Mouse (Mus musculus) Muller cell, postnatal 12 days (primary cell): ENCODE measurements at regions not wholly inside any gene's neighbourhood (a gene's known extent, or its start where the extent isn't known, plus 50 kb on each side); places are given as distances from the start of the nearest gene placed in this dataset.

Experiments used
- DNase-seq: peaks from one replicate; pipeline ENCODE4 v3.0.0-alpha.2; 2015; ENCODE audit errors: inconsistent ontology term

DNA sequence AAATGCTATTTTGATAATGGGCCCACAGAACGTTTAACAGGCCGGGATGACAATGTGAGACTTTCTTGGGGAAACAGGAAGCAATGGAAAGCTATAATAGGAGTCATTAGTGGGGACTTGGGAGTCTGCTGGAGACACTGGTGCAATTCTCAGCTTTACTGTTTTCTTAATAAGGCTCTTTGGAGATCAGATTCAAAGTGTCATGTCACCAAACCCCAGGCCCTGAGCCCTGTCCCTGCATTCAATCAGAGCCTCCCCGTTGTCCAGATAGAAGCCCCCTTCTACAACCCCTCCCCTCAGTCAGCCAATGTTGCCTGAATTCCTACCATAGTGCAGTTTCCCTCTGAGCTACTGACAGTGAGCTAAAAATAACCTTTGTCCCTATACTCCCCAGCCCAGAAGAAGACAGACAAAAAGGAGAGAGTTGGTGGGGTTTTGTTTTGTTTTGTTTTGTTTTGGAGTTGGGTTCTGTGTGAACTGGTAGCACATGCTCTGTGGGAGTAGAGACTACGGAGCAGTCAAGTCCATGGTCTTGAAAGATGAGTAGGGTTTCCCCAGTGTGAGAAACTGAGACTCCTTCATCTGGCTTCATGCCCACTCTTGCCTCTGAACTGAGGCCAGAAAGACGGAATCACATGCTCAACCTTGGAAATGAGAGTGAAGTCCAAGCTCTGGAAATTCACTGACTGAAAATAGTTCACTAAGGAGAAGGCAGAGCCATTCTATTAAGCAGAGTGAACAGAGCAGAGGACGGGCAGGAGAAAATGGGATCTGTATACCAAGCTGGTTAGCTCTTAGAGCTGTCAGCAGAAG is 267.3 kb downstream of the Gm826 start:
- DNase-seq = peak; percentile 38

GRCm38 (mm10) chr2:160062148-160062937 is 271.6 kb downstream of the Gm826 start:
- DNase-seq = no peak

DNA sequence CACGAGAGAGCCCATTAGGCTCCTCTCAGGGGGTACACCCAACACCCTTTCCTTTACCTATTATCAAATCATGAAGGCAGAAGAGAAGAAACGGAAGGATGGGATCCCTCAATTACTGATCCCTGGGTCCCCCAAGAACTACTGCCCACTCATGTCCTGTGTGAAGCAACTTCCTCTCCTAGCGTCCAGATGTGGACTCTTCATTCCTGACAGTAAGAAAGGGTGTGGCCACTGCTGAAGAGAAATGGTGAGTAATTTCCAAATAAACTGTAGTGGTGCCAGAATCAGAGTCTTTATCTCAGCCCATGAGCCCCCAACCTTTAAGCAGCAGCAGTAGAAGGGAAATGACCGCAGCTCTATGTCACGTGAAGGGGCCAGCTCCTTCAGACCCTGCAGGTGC is 273.9 kb downstream of the Gm826 start:
- DNase-seq = no peak

- DNase-seq = no peak
Observed at GRCm38 (mm10) chr2:160057211-160057610, 276.8 kb downstream of the Gm826 start.

DNA sequence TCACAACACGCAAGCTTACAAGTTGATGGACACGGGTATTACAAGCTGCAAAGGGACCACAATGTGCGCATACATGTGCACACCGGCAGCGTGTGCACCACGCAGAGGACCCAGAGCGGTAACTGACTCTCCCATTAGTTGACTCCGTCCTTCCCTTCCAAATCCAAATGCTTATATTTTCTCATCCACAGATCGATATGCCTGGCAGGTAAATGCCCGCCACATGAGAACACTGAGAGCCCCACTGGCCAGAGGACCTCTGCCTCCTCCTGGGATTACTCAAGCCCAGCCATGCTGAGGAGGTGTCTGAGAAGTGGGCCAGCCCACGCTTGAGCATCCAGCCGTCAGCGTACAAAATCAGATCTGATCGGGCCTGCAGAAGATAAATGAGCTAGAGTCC is 279.6 kb downstream of the Gm826 start:
- no peak for DNase-seq

- no peak for DNase-seq
Observed at GRCm38 (mm10) chr2:160048286-160048685, 285.7 kb downstream of the Gm826 start.

- no peak for DNase-seq
Observed at GRCm38 (mm10) chr2:160046881-160047543, 286.9 kb downstream of the Gm826 start.

DNA sequence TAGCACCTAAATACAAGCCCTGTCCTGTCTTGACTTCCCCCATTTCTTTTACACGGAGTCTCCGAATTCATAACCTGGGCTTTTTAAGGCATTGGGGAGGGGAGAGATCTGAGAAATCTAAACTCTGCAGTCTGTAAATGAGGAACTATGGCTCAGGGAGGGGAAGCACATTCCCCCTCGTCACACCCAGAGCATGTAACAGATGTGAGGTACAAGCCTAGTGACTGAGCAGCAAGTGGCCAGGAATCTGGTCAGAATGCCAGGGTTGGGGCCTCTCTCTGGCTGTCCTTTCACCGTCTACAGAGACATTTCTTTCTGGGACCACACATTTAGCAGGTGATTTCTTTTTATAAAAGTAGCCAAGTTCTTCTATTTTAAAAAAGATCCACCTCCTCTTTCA is 289.4 kb downstream of the Gm826 start:
- DNase-seq = no peak

DNA sequence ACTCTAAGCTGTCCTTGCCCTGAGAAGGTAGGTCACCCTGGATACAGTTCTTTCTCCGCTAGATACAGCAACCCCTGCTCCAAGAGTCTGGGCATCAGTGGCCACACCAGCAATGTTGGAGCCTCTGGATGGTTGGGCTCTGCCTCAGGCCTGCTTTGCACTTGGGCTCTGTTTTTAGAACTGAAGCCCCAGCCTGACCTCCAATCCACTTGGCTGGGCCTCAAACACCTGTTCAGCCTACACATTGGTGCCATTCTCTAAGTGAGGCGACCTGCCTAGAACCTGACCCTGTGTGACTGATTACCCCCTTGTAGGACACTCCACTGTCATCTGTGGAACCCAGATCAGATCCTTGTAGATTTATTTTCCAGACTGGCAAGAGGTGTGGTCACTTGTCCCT is 289.8 kb downstream of the Gm826 start:
- no peak for DNase-seq

DNA sequence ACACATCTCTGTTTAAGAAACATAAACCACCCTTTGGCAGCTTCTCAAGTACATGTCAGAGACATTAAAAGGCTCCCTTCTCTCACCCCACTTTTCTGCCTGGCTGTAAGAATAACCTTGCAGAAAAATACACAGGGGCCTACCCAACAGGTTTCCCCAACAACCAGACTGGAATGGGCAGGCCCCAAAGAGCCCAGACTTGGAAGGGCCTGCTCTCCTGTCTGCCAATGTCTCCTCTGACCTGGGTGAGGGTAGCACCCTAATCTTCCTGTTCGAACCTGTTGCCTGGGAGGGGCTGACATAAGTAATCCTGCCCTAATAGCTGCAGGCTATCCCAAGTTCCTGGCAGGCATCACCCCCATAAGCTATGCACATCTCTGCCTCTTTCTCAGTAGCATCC is 304.5 kb downstream of the Gm826 start:
- DNase-seq = no peak

GRCm38 (mm10) chr2:160028459-160028858 is 305.5 kb downstream of the Gm826 start:
- no peak for DNase-seq

- no peak for DNase-seq
Observed at GRCm38 (mm10) chr2:160025911-160026310, 308.1 kb downstream of the Gm826 start.

GRCm38 (mm10) chr2:160021541-160021940 is 312.4 kb downstream of the Gm826 start:
- DNase-seq = no peak

DNA sequence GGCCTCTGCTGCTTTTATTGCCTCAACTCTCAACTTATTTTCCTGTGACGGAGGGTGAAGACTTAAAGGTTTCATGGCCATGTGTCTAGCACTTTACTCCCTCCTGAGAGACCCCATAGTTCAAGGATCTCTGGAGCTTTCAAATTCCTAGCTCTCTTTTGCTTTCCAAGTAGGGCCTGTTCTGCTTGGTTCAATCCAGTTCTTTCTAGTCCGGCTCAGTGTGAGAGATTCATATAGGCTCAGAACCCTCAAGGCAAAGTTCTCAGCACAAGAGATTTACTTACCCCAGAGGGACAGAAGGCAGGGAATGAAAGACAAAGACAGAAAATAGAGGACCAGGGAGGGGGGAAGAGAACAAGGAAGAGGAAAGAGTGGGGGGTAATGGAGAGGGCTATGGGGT is 313.1 kb downstream of the Gm826 start:
- no peak for DNase-seq

- DNase-seq = no peak
Observed at GRCm38 (mm10) chr2:160017020-160017812, 316.7 kb downstream of the Gm826 start.

- DNase-seq = no peak
Observed at GRCm38 (mm10) chr2:160011421-160011820, 322.5 kb downstream of the Gm826 start.

DNA sequence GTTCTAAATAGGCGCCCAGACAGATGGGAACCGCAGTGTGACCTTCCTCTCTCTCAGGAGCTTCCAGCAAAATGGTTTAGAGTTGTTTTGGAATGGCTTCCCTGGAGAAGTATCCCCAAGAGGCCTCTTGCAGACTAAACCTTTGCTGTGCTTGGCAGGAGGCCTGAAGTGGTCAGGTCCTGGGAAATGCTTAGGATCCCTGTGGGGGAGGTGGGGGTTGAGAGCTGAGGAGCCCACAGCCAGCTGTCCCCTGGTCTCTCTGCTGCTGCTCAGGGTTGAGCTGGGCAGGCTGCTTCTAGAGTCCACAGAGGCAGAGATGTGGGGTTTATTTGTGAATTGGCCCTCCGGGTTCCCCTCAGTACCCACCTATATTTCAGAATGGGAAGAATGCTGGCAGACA is 331.3 kb downstream of the Gm826 start:
- peak; percentile 12 for DNase-seq

- peak; percentile 2 for DNase-seq
Observed at GRCm38 (mm10) chr2:160000449-160000848, 333.5 kb downstream of the Gm826 start.

DNA sequence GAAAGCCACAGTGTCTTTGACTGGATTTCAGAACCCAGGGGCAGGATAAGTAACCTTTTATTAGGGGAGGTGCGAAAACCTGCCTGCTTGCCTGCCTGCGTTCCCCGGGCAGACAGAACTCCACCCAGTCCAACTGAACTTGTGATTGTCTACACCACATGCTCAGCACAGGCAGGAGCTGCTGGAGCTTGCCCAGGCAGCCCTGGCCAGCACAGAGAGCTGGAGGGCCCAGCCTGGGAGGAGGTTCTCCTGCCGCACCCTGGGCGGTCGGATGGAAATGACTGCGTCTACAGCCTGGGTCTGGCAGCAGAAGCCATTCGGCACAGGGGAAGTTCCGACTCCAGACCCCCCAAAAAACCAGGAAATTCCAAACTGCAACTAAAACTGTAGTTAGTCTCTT is 336.6 kb downstream of the Gm826 start:
- DNase-seq = no peak

DNA sequence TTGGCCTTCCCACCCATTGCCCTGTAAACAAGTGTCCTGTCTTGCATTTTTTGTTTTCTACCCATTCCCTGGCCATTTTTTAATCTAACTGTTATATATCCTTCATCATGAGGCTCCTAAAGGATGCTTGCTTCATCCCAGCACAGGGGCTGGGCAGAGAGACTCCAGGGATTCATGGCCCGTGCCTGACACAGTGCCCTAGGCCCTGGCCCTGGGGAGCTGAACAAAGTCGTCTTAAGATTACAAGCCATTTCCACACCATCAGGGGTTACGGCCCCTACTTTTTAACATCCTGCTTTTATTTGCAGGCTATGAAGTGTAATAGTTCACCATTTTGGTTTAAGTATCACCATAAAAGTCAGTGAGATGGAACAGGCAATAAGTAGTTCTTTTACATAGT is 339.5 kb downstream of the Gm826 start:
- no peak for DNase-seq

- no peak for DNase-seq
Observed at GRCm38 (mm10) chr2:159986719-159987118, 347.2 kb downstream of the Gm826 start.

DNA sequence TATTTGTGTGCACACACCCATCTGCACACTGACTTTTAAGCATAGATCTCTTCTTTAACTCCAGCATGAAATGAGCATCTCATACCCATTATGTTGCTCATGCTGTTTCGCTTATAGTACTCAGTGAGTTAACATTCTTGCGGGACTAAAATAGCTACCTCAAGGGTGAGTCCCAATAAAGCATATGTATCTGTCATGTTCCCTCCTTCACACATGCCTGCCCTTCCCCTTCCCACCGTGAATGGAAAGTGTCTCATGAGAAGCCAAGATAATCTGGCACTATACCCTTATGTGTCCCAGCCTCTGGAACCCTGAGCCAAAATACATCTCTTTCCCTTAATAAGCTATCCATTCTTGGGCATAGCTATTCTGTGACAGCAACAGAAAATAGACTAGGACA is 352.3 kb downstream of the Gm826 start:
- no peak for DNase-seq
